Mouse (Mus musculus) stomach, embryonic 15.5 days (tissue): ENCODE data around the gene Mgrn1. TPM values are rescaled to one million over a fixed set of nuclear protein-coding genes. Genes with fewer than 3 reads are reported as not detected.
A peak's percentile ranks its signal among the peaks of the same experiment; 100 is the strongest.

Experiments
- ATAC-seq: fragments of 200-750 bp; cut with Nextera tagmentation; 2 replicates; pipeline ENCODE4 v1.8.0; 2017; ENCODE audit warnings: low read depth, moderate number of reproducible peaks, moderate TSS enrichment; ENCODE audit not compliant: insufficient read depth, low FRiP score
- H3K27ac ChIP-seq: fragments of 300-500 bp; sonication (generic); 2 replicates; pipeline ENCODE4 v1.5.1; 2015; ENCODE audit warnings: mild to moderate bottlenecking, inconsistent platforms
- H3K27me3 ChIP-seq: fragments of 300-500 bp; sonication (generic); replicated peaks from 2 replicates; pipeline ENCODE4 v1.6.1; 2015; ENCODE audit warnings: inconsistent platforms
- H3K36me3 ChIP-seq: fragments of 300-500 bp; sonication (generic); 2 replicates; pipeline ENCODE4 v1.6.1; 2015; ENCODE audit warnings: inconsistent platforms
- H3K4me1 ChIP-seq: fragments of 300-500 bp; sonication (generic); 2 replicates; pipeline ENCODE4 v1.6.1; 2015; ENCODE audit warnings: inconsistent platforms
- H3K4me2 ChIP-seq: fragments of 300-500 bp; sonication (generic); 2 replicates; pipeline ENCODE4 v1.6.1; 2015; ENCODE audit warnings: mild to moderate bottlenecking, inconsistent platforms
- H3K4me3 ChIP-seq: fragments of 300-500 bp; sonication (generic); replicated peaks from 2 replicates; pipeline ENCODE4 v1.5.1; 2015; ENCODE audit warnings: inconsistent platforms
- H3K9ac ChIP-seq: fragments of 300-500 bp; sonication (generic); 2 replicates; pipeline ENCODE4 v1.6.1; 2015; ENCODE audit warnings: inconsistent platforms
- H3K9me3 ChIP-seq: fragments of 300-500 bp; sonication (generic); 2 replicates; pipeline ENCODE4 v1.6.1; 2016; ENCODE audit warnings: inconsistent platforms
- WGBS: fragments of 180-500 bp; shearing (Covaris S2); methylation state at CpG from one replicate; pipeline ENCODE4 v1.1.7; 2015; 5-methylcytosine and 5-hydroxymethylcytosine counted together
- polyA plus RNA-seq: library from polyadenylated mRNA; unstranded; fragments of >200 nt; fragmentation: Nextera tagmentation; extraction: Ambion mirVana; gene quantifications from 2 replicates; pipeline ENCODE4 v1.2.1, GENCODE M21; 2015

The Mgrn1 gene
- polyA plus RNA-seq, 1 experiment from 2014 or later: 75.7 TPM

GRCm38 (mm10) chr16:4956609-4957008 lies 70.6 kb downstream of the Mgrn1 start:
- Histone ChIP-seq H3K36me3 (peaks cover 52% of the 10 kb centered on the region), H3K27me3 (no peaks in the 10 kb centered on the region), H3K4me2 (no peak overlapping the region), H3K4me3 (no peak overlapping the region), H3K9me3 (no peaks in the 10 kb centered on the region), H3K9ac (no peak overlapping the region), H3K27ac (no peak overlapping the region), H3K4me1 (no peaks in the 10 kb centered on the region)
- ATAC-seq: no peak
- 89% methylated on average over 3 of the region's 3 CpGs for WGBS

- Histone ChIP-seq H3K9ac (no peak overlapping the region), H3K27ac (no peak overlapping the region), H3K4me3 (no peak overlapping the region), H3K36me3 (peaks cover 46% of the 10 kb centered on the region), H3K4me2 (no peak overlapping the region), H3K4me1 (0 out of 2 replicates have a peak, but pooled peaks cover under 1% of the 10 kb centered on the region), H3K9me3 (no peaks in the 10 kb centered on the region), H3K27me3 (no peaks in the 10 kb centered on the region)
- ATAC-seq: no peak
- 90% methylated on average over 3 of the region's 3 CpGs for WGBS
Measured at GRCm38 (mm10) chr16:4957446-4957845, 71.4 kb downstream of the Mgrn1 start.

- Histone ChIP-seq H3K4me1 (peaks cover 14% of the 10 kb centered on the region), H3K27ac (no peak overlapping the region), H3K9ac (no peak overlapping the region), H3K36me3 (peaks cover 20% of the 10 kb centered on the region; the same call in 1 of the 2 replicates), H3K4me2 (no peak overlapping the region), H3K9me3 (no peaks in the 10 kb centered on the region), H3K27me3 (no peaks in the 10 kb centered on the region), H3K4me3 (no peak overlapping the region)
- WGBS: 87% methylated on average over 8 of the region's 8 CpGs
- ATAC-seq: no peak
Measured at GRCm38 (mm10) chr16:4960260-4960659, 74.2 kb downstream of the Mgrn1 start.

GRCm38 (mm10) chr16:4963346-4963745 lies 77.3 kb downstream of the Mgrn1 start:
- H3K27me3 ChIP-seq: no peaks in the 10 kb centered on the region
- WGBS: 38% methylated on average over 9 of the region's 9 CpGs
- H3K4me2 ChIP-seq: peak overlapping the region; percentile 86
- peak overlapping the region; percentile 98 for H3K4me3 ChIP-seq
- no peaks in the 10 kb centered on the region for H3K36me3 ChIP-seq
- H3K9me3 ChIP-seq: no peaks in the 10 kb centered on the region
- no peak overlapping the region for H3K9ac ChIP-seq
- 0 out of 2 replicates have a peak overlapping the region, but pooled peaks have one; percentile 83 for H3K27ac ChIP-seq
- peaks cover 15% of the 10 kb centered on the region for H3K4me1 ChIP-seq
- no peak for ATAC-seq

GRCm38 (mm10) chr16:4963797-4964709 lies 78.0 kb downstream of the Mgrn1 start, which contains the start of gene Anks3:
TSS of gene Anks3 (minus strand) at chr16:4964205.
- ATAC-seq: peak; percentile 97
- no peaks in the 10 kb centered on the region for H3K27me3 ChIP-seq
- peak within 1 kb of the TSS; percentile 83 for H3K27ac ChIP-seq
- no peaks in the 10 kb centered on the region for H3K36me3 ChIP-seq
- peak within 1 kb of the TSS; percentile 86 for H3K4me2 ChIP-seq
- WGBS: under 1% methylated on average over 74 of the region's 76 CpGs
- peaks cover 15% of the 10 kb centered on the region for H3K4me1 ChIP-seq
- peak within 1 kb of the TSS; percentile 88 for H3K9ac ChIP-seq
- H3K4me3 ChIP-seq: peak within 1 kb of the TSS; percentile 98
- H3K9me3 ChIP-seq: no peaks in the 10 kb centered on the region

- Histone ChIP-seq H3K27ac (peak overlapping the region; percentile 83), H3K9ac (peak overlapping the region; percentile 49; the same call in 1 of the 2 replicates), H3K27me3 (no peaks in the 10 kb centered on the region), H3K4me2 (peak overlapping the region; percentile 86), H3K4me3 (peak overlapping the region; percentile 98), H3K36me3 (no peaks in the 10 kb centered on the region), H3K4me1 (peaks cover 15% of the 10 kb centered on the region), H3K9me3 (no peaks in the 10 kb centered on the region)
- ATAC-seq: no peak
- WGBS: 20% methylated on average over 13 of the region's 13 CpGs
Measured at GRCm38 (mm10) chr16:4964731-4965391, 78.8 kb downstream of the Mgrn1 start.

- WGBS: 81% methylated on average over 8 of the region's 8 CpGs
Measured at GRCm38 (mm10) chr16:4965392-4966129, 79.5 kb downstream of the Mgrn1 start.

GRCm38 (mm10) chr16:4968426-4968825 lies 82.4 kb downstream of the Mgrn1 start:
- no peak overlapping the region for H3K4me2 ChIP-seq
- no peaks in the 10 kb centered on the region for H3K27me3 ChIP-seq
- no peak for ATAC-seq
- no peak overlapping the region for H3K4me3 ChIP-seq
- H3K27ac ChIP-seq: no peak overlapping the region
- H3K9me3 ChIP-seq: no peaks in the 10 kb centered on the region
- peaks cover 5% of the 10 kb centered on the region for H3K4me1 ChIP-seq
- WGBS: 83% methylated on average over 3 of the region's 3 CpGs
- H3K9ac ChIP-seq: no peak overlapping the region
- no peaks in the 10 kb centered on the region for H3K36me3 ChIP-seq

More at GRCm38 (mm10) chr16:4965392-4966129, 79.5 kb downstream of the Mgrn1 start:
- Histone ChIP-seq H3K9ac (no peak overlapping the region), H3K9me3 (no peaks in the 10 kb centered on the region), H3K27me3 (no peaks in the 10 kb centered on the region), H3K27ac (no peak overlapping the region), H3K4me2 (no peak overlapping the region; the same call in 1 of the 2 replicates), H3K4me3 (peak overlapping the region; percentile 98; the same call in 1 of the 2 replicates), H3K36me3 (no peaks in the 10 kb centered on the region), H3K4me1 (peaks cover 15% of the 10 kb centered on the region)
- no peak for ATAC-seq

- no peaks in the 10 kb centered on the region for H3K27me3 ChIP-seq
- H3K4me3 ChIP-seq: no peak overlapping the region
- H3K9me3 ChIP-seq: no peaks in the 10 kb centered on the region
- ATAC-seq: no peak
- no peak overlapping the region for H3K4me2 ChIP-seq
- no peak overlapping the region for H3K9ac ChIP-seq
- WGBS: 77% methylated on average over 5 of the region's 5 CpGs
- no peaks in the 10 kb centered on the region for H3K36me3 ChIP-seq
- H3K27ac ChIP-seq: no peak overlapping the region
- H3K4me1 ChIP-seq: peaks cover 4% of the 10 kb centered on the region
Measured at GRCm38 (mm10) chr16:4969055-4969843, 83.2 kb downstream of the Mgrn1 start.

- ATAC-seq: no peak
- no peaks in the 10 kb centered on the region for H3K9me3 ChIP-seq
- no peaks in the 10 kb centered on the region for H3K4me1 ChIP-seq
- H3K36me3 ChIP-seq: no peaks in the 10 kb centered on the region
- WGBS: 62% methylated on average over 4 of the region's 4 CpGs
- H3K4me3 ChIP-seq: no peak overlapping the region
- no peaks in the 10 kb centered on the region for H3K27me3 ChIP-seq
- no peak overlapping the region for H3K27ac ChIP-seq
- no peak overlapping the region for H3K9ac ChIP-seq
- no peak overlapping the region for H3K4me2 ChIP-seq
Measured at GRCm38 (mm10) chr16:4971626-4972025, 85.6 kb downstream of the Mgrn1 start.

GRCm38 (mm10) chr16:4974521-4974920 lies 88.5 kb downstream of the Mgrn1 start:
- no peaks in the 10 kb centered on the region for H3K36me3 ChIP-seq
- H3K9ac ChIP-seq: no peak overlapping the region
- H3K4me1 ChIP-seq: no peaks in the 10 kb centered on the region
- no peaks in the 10 kb centered on the region for H3K9me3 ChIP-seq
- no peak overlapping the region for H3K27ac ChIP-seq
- H3K27me3 ChIP-seq: no peaks in the 10 kb centered on the region
- no peak overlapping the region for H3K4me2 ChIP-seq
- WGBS: 90% methylated on average over 5 of the region's 5 CpGs
- no peak for ATAC-seq
- no peak overlapping the region for H3K4me3 ChIP-seq
